Comparison of ENCODE assay signal across 12 mouse cellular contexts in the genomic region with DNA sequence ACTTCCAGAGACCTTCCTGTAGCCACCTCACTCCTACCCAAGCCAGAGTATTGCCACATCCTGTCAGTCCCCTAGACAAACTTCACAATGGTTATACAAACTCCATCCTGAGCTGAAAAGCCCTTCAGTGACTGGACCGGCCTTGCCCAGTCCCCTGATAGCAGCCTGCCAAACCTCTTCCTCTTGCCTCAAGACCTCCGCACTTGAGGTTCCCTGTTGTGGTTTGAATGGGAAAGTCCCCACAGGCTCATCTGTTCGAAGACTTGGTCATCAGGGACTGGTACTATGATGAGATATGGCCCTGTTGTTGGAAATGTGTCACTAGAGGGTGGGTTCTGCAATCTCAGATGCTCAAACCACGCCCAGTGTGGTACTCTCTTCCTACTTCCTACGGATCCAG.
DNase-seq lines count a peak whose midpoint lies in the region; ATAC-seq lines count a peak whose summit lies in the region.
"Had no signal": no experiment of that assay in that cellular context is flagged by ENCODE, and none has a peak within 500 bp of the region (broad histone marks: within the 10 kb centered on the region; RNA-seq: fewer than 3 reads in every experiment).

No protein-coding gene starts in this region.

- no peak for ATAC-seq in kidney, embryonic 15.5 days (replicated peaks; ENCODE audit: low FRiP score)
- peak; percentile 62 for ATAC-seq in activated CD4-positive, CD25-positive, alpha-beta regulatory T cell, adult 4 months
- peak; percentile 67 for ATAC-seq in megakaryocyte, adult 5-6 weeks (ENCODE audit: poor library complexity, severe bottlenecking)
- ATAC-seq: forebrain, embryonic 14.5 days had no signal

- H3K9me3 ChIP-seq in kidney, embryonic 15.5 days (replicated peaks): no peaks in the 10 kb centered on the region
- H3K9me3 ChIP-seq: hindbrain, embryonic 15.5 days; limb, embryonic 10.5 days had no signal

- no peak overlapping the region for H3K4me2 ChIP-seq in kidney, embryonic 15.5 days
- H3K4me2 ChIP-seq: hindbrain, embryonic 15.5 days had no signal

- H3K4me1 ChIP-seq in kidney, embryonic 15.5 days: peaks cover 64% of the 10 kb centered on the region

- peak; percentile 28 for DNase-seq in cerebellum, adult 11-12 months
- DNase-seq in cerebellum, adult 11 months: no peak
- no peak for DNase-seq in kidney, postnatal 36 days
- no peak for DNase-seq in adrenal gland, postnatal 14 days
- DNase-seq in thymus, postnatal 0 days (ENCODE audit: low spot score): no peak
- DNase-seq: kidney, postnatal 4 days had no signal

- H3K27ac ChIP-seq in kidney, embryonic 15.5 days: 0 out of 2 replicates have a peak overlapping the region, but pooled peaks have one; percentile 11

- no peak overlapping the region for H3K4me3 ChIP-seq in kidney, embryonic 15.5 days (replicated peaks)
- H3K4me3 ChIP-seq: hindbrain, embryonic 15.5 days; limb, embryonic 10.5 days had no signal

- no peaks in the 10 kb centered on the region for H3K27me3 ChIP-seq in kidney, embryonic 15.5 days
- H3K27me3 ChIP-seq: hindbrain, embryonic 15.5 days had no signal

- no peak overlapping the region for H3K9ac ChIP-seq in kidney, embryonic 15.5 days
- H3K9ac ChIP-seq: hindbrain, embryonic 15.5 days had no signal

- WGBS in kidney, embryonic 15.5 days: 83% methylated on average over 5 of the region's 5 CpGs

- no peaks in the 10 kb centered on the region for H3K36me3 ChIP-seq in kidney, embryonic 15.5 days
- H3K36me3 ChIP-seq: hindbrain, embryonic 15.5 days; limb, embryonic 10.5 days had no signal
